Mouse (Mus musculus): ENCODE measurements around the gene Ube3b. TPM values are rescaled to one million over a fixed set of nuclear protein-coding genes. Genes with fewer than 3 reads are reported as not detected.

Gene Ube3b
- polyA plus RNA-seq, 1 experiment from 2014 or later: 34.0 TPM

GRCm38 (mm10) chr5:114365043-114365752 is 15.2 kb upstream of the Ube3b start:
- H3K9me3 ChIP-seq (replicated peaks): no peaks in the 10 kb centered on the region
- no peak for ATAC-seq

GRCm38 (mm10) chr5:114368121-114368520 is 12.3 kb upstream of the Ube3b start:
- Histone ChIP-seq H3K9ac (no peak overlapping the region), H3K36me3 (ENCODE audit: poor library complexity, severe bottlenecking) (peaks cover 100% of the 10 kb centered on the region), H3K27ac (no peak overlapping the region), H3K4me3 (no peak overlapping the region), H3K9me3 (replicated peaks) (no peaks in the 10 kb centered on the region), H3K4me2 (no peak overlapping the region), H3K27me3 (no peaks in the 10 kb centered on the region), H3K4me1 (peaks cover 16% of the 10 kb centered on the region)
- WGBS: 95% methylated on average over 14 of the region's 14 CpGs
- ATAC-seq: no peak

More at GRCm38 (mm10) chr5:114365043-114365752, 15.2 kb upstream of the Ube3b start:
- Histone ChIP-seq H3K27ac (no peak overlapping the region), H3K4me2 (no peak overlapping the region), H3K4me1 (no peaks in the 10 kb centered on the region), H3K9ac (no peak overlapping the region), H3K4me3 (no peak overlapping the region), H3K36me3 (ENCODE audit: poor library complexity, severe bottlenecking) (peaks cover 98% of the 10 kb centered on the region), H3K27me3 (no peaks in the 10 kb centered on the region)
- 91% methylated on average over 23 of the region's 23 CpGs for WGBS

DNA sequence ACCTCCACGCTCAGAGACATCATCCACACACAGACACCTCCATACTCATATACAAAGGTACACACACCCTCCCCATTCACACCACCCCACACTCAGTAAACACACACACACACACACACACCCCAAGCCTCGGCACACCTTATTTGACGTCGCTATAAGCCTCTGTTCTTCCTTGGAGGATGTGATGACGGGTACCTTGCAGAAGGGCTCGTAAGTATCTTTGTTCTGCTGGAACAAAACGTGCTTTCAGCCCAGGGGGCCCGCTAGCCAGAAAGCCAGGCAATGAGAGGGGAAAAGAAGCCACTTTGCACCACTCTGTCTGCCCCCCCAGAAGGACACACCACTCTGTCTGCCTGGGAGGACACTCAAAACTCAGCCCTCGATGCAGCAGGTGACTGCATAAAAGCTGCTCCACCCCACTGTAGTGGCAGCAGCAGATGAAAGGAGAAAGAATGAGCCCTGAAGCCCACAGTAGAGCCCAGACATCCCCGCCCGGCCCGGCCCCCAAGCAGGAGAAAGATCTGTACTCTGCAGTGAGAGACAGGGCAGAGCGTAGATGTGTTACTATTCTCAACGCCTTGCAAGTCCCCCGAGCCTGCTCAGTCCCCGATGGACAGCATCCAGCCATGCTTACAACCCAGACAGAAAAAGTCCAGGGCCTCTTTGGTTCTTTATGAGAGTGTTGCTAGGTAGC is 11.5 kb upstream of the Ube3b start:
- Histone ChIP-seq H3K27me3 (no peaks in the 10 kb centered on the region), H3K4me3 (no peak overlapping the region), H3K4me2 (no peak overlapping the region), H3K9ac (no peak overlapping the region), H3K27ac (no peak overlapping the region), H3K36me3 (ENCODE audit: poor library complexity, severe bottlenecking) (peaks cover 100% of the 10 kb centered on the region), H3K9me3 (replicated peaks) (no peaks in the 10 kb centered on the region), H3K4me1 (peaks cover 21% of the 10 kb centered on the region)
- ATAC-seq: no peak
- 87% methylated on average over 16 of the region's 16 CpGs for WGBS

- no peak for ATAC-seq
- 0 out of 2 replicates have a peak overlapping the region, but pooled peaks have one; percentile 4 for H3K27ac ChIP-seq
- no peaks in the 10 kb centered on the region for H3K27me3 ChIP-seq
- no peak overlapping the region for H3K4me3 ChIP-seq
- 97% methylated on average over 9 of the region's 9 CpGs for WGBS
- no peak overlapping the region for H3K4me2 ChIP-seq
- H3K9ac ChIP-seq: no peak overlapping the region
- peaks cover 100% of the 10 kb centered on the region for H3K36me3 ChIP-seq (ENCODE audit: poor library complexity, severe bottlenecking)
- no peaks in the 10 kb centered on the region for H3K9me3 ChIP-seq (replicated peaks)
- H3K4me1 ChIP-seq: peaks cover 21% of the 10 kb centered on the region
Observed at GRCm38 (mm10) chr5:114369921-114370320, 10.5 kb upstream of the Ube3b start.

DNA sequence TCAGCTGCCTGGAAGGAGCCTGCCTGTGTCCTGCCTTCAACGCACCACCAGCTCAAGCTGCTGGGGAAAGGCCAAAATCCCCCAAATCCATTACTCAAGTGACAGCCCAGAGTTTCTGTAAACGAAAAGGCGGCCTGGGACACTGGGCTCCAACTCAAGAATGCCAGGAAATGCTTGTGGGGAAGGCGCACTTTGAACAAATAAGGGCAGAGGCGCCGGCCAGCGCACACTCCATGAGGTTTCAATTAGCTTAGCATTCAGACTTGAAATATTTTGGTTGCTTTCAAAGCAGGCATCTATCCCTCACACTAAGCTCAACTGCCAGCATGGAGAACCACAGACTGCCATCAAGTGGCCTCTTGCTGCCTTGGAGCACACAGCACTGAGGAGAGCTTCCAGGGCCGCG is 10.0 kb upstream of the Ube3b start:
- peaks cover 21% of the 10 kb centered on the region for H3K4me1 ChIP-seq
- no peak for ATAC-seq
- WGBS: 78% methylated on average over 9 of the region's 9 CpGs
- H3K27me3 ChIP-seq: no peaks in the 10 kb centered on the region
- no peak overlapping the region for H3K4me2 ChIP-seq
- H3K27ac ChIP-seq: 0 out of 2 replicates have a peak overlapping the region, but pooled peaks have one; percentile 37
- H3K36me3 ChIP-seq (ENCODE audit: poor library complexity, severe bottlenecking): peaks cover 100% of the 10 kb centered on the region
- H3K4me3 ChIP-seq: no peak overlapping the region
- no peaks in the 10 kb centered on the region for H3K9me3 ChIP-seq (replicated peaks)
- H3K9ac ChIP-seq: no peak overlapping the region

DNA sequence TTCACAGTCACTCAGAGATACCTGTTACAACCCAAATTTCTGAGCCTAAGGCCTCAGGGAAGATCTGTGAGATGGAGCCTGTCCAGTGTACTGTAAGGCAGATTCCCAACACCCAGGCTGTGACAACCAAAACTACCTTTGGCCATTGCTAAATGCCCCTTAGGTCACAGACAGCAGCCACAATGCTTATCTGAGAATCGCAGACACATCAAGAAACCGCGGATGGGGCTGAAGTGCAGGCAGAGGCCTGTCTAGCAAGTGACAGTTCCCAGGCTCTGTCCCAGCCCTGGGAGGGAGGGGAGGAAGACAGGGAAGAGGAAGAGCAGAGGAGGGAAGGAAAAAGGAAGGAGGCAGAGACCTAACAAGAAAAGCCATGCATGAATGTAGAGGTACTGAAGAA is 9.1 kb upstream of the Ube3b start:
- H3K9ac ChIP-seq: 0 out of 2 replicates have a peak overlapping the region, but pooled peaks have one; percentile 8
- H3K4me3 ChIP-seq: no peak overlapping the region
- peaks cover 98% of the 10 kb centered on the region for H3K36me3 ChIP-seq (ENCODE audit: poor library complexity, severe bottlenecking)
- 92% methylated on average over 3 of the region's 3 CpGs for WGBS
- H3K4me2 ChIP-seq: no peak overlapping the region
- no peak overlapping the region for H3K27ac ChIP-seq
- ATAC-seq: no peak
- H3K9me3 ChIP-seq (replicated peaks): no peaks in the 10 kb centered on the region
- H3K27me3 ChIP-seq: no peaks in the 10 kb centered on the region
- peaks cover 21% of the 10 kb centered on the region for H3K4me1 ChIP-seq

- Histone ChIP-seq H3K9ac (0 out of 2 replicates have a peak overlapping the region, but pooled peaks have one; percentile 8), H3K27me3 (no peaks in the 10 kb centered on the region), H3K27ac (no peak overlapping the region), H3K36me3 (ENCODE audit: poor library complexity, severe bottlenecking) (peaks cover 93% of the 10 kb centered on the region), H3K4me3 (no peak overlapping the region), H3K9me3 (replicated peaks) (no peaks in the 10 kb centered on the region), H3K4me1 (peaks cover 23% of the 10 kb centered on the region), H3K4me2 (no peak overlapping the region)
- no peak for ATAC-seq
- 84% methylated on average over 25 of the region's 25 CpGs for WGBS
Observed at GRCm38 (mm10) chr5:114371731-114372473, 8.5 kb upstream of the Ube3b start.

GRCm38 (mm10) chr5:114372565-114372964 is 7.8 kb upstream of the Ube3b start:
- no peak overlapping the region for H3K27ac ChIP-seq
- H3K9me3 ChIP-seq (replicated peaks): no peaks in the 10 kb centered on the region
- H3K9ac ChIP-seq: no peak overlapping the region
- H3K4me3 ChIP-seq: no peak overlapping the region
- H3K4me1 ChIP-seq: peaks cover 30% of the 10 kb centered on the region
- no peak overlapping the region for H3K4me2 ChIP-seq
- no peak for ATAC-seq
- no peaks in the 10 kb centered on the region for H3K27me3 ChIP-seq
- WGBS: 39% methylated on average over 11 of the region's 11 CpGs
- H3K36me3 ChIP-seq (ENCODE audit: poor library complexity, severe bottlenecking): peaks cover 86% of the 10 kb centered on the region

DNA sequence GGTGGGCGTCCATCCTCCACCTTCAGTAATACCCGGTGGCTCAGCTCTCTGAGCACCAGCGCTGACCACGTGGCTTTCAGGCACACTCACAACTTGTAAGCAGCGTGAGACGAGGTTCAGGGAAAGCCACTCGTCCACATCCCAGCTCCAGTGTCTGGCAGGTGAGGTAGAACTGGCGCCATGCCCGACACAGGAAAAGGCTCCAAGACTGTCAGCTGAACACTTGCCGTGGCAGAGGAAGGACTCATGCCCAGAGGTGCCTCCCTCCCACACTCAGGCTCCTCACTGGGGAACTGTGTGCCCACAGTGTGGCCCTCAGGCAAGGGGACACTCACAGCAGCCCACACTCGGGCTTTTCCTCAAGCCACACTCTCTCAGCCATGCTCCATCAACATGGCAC is 7.2 kb upstream of the Ube3b start:
- Histone ChIP-seq H3K4me3 (no peak overlapping the region), H3K4me1 (peaks cover 36% of the 10 kb centered on the region), H3K4me2 (no peak overlapping the region), H3K27me3 (no peaks in the 10 kb centered on the region), H3K27ac (0 out of 2 replicates have a peak overlapping the region, but pooled peaks have one; percentile 8), H3K36me3 (ENCODE audit: poor library complexity, severe bottlenecking) (peaks cover 80% of the 10 kb centered on the region), H3K9me3 (replicated peaks) (no peaks in the 10 kb centered on the region), H3K9ac (0 out of 2 replicates have a peak overlapping the region, but pooled peaks have one; percentile 16)
- no peak for ATAC-seq
- 60% methylated on average over 11 of the region's 11 CpGs for WGBS

GRCm38 (mm10) chr5:114373581-114373980 is 6.8 kb upstream of the Ube3b start:
- Histone ChIP-seq H3K36me3 (ENCODE audit: poor library complexity, severe bottlenecking) (peaks cover 76% of the 10 kb centered on the region), H3K9me3 (replicated peaks) (no peaks in the 10 kb centered on the region), H3K9ac (0 out of 2 replicates have a peak overlapping the region, but pooled peaks have one; percentile 16), H3K27ac (0 out of 2 replicates have a peak overlapping the region, but pooled peaks have one; percentile 8), H3K4me3 (no peak overlapping the region), H3K4me2 (no peak overlapping the region), H3K27me3 (no peaks in the 10 kb centered on the region), H3K4me1 (peaks cover 40% of the 10 kb centered on the region)
- WGBS: 93% methylated on average over 9 of the region's 9 CpGs
- ATAC-seq: no peak

DNA sequence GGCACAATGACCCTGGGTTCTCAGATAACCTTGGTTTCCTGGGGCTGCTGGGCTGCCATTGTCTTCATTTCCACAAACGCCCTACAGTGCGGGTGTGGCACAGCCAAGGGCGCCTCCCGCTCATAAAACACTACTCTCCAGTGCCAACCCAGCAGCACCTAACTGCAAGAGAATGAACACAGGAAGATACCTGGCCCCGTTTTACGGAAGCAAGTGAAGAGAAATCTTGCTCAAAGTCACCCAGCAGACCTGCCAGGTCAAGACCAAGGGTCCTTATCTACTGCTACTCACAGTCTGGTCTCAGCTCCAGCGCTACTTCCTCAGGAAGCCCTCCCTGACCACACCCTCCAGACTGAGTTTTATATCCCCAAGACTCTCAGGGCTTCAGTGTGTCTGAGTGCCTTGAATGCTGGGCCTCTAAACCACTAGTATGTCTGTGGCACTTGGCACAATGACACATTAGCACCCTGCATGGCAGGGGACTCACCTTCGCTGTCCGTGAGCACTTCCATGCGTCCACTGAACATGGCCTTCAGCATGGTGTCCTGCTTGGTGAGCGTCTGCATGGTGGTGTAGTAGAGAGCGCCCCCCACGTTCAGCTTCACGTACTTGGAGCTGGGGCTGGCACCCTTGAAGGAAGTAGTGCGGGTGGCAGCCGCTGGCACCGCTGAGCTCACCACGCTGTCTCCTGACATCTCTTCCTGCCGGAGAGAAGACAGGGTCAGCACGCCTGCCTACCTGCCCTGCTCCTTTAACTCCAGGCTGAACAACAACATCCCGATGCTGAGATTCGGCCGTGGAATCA is 5.8 kb upstream of the Ube3b start:
- Histone ChIP-seq H3K9me3 (replicated peaks) (no peaks in the 10 kb centered on the region), H3K4me1 (peaks cover 50% of the 10 kb centered on the region), H3K36me3 (ENCODE audit: poor library complexity, severe bottlenecking) (peaks cover 65% of the 10 kb centered on the region), H3K27me3 (no peaks in the 10 kb centered on the region), H3K9ac (no peak overlapping the region), H3K4me2 (no peak overlapping the region), H3K27ac (no peak overlapping the region), H3K4me3 (no peak overlapping the region)
- ATAC-seq: no peak
- WGBS: 93% methylated on average over 23 of the region's 23 CpGs

All from forebrain, embryonic 13.5 days (tissue).